Mouse (Mus musculus) testis, adult 2 months (tissue): ENCODE measurements around the gene Rbm8a. TPM values are rescaled to one million over a fixed set of nuclear protein-coding genes. Genes with fewer than 3 reads are reported as not detected.

Source experiments
- H3K27ac ChIP-seq: fragments of 200-500 bp; 2 replicates; pipeline ENCODE4 v1.5.1; 2012; ENCODE audit warnings: low read depth, low read length; ENCODE audit not compliant: control insufficient read depth, insufficient read depth
- H3K27me3 ChIP-seq: fragments of 200-500 bp; 2 replicates; pipeline ENCODE4 v1.6.1; 2012; ENCODE audit warnings: mild to moderate bottlenecking, low read length, moderate library complexity; ENCODE audit not compliant: control insufficient read depth, insufficient read depth
- H3K36me3 ChIP-seq: fragments of 200-500 bp; 2 replicates; pipeline ENCODE4 v1.6.1; 2012; ENCODE audit warnings: mild to moderate bottlenecking, low read length; ENCODE audit not compliant: control insufficient read depth, insufficient read depth
- H3K4me1 ChIP-seq: fragments of 200-500 bp; 2 replicates; pipeline ENCODE4 v1.6.1; 2012; ENCODE audit warnings: low read length; ENCODE audit not compliant: control insufficient read depth, insufficient read depth
- H3K4me3 ChIP-seq: fragments of 200-500 bp; 2 replicates; pipeline ENCODE4 v1.5.1; 2012; ENCODE audit warnings: low read depth, mild to moderate bottlenecking, low read length, moderate library complexity, mixed read lengths; ENCODE audit not compliant: control insufficient read depth
- CTCF ChIP-seq: fragments of 200-500 bp; IDR thresholded peaks from 2 replicates; pipeline ENCODE4 v1.5.1; 2012; ENCODE audit warnings: low read depth, mild to moderate bottlenecking, inconsistent platforms, low read length, moderate library complexity; ENCODE audit not compliant: control insufficient read depth, insufficient read depth, insufficient replicate concordance
- POLR2A ChIP-seq: fragments of 200-500 bp; IDR thresholded peaks from 2 replicates; pipeline ENCODE4 v1.6.1; 2012; ENCODE audit warnings: low read depth, mild to moderate bottlenecking, inconsistent platforms, low read length, moderate library complexity; ENCODE audit not compliant: control insufficient read depth
- polyA plus RNA-seq: library from polyadenylated mRNA; depleted of rRNA; stranded (reverse); fragments of >200 nt; gene quantifications from 2 replicates; pipeline ENCODE4 v1.2.3, GENCODE M21; 2012

The Rbm8a gene
- polyA plus RNA-seq, 1 experiment = 8.0 TPM

- no peaks in the 10 kb centered on the region for H3K27me3 ChIP-seq
- no peaks in the 10 kb centered on the region for H3K4me1 ChIP-seq
- no peaks in the 10 kb centered on the region for H3K36me3 ChIP-seq
- H3K4me3 ChIP-seq = no peak overlapping the region
- no peak for TF ChIP-seq POLR2A
- no peak for TF ChIP-seq CTCF
- H3K27ac ChIP-seq = no peak overlapping the region
Observed at GRCm38 (mm10) chr3:96606618-96607017, 23.1 kb upstream of the Rbm8a start.

- TF ChIP-seq CTCF = no peak
- no peak for TF ChIP-seq POLR2A
- Histone ChIP-seq H3K36me3 (no peaks in the 10 kb centered on the region; the same call in 1 of the 2 replicates), H3K4me3 (no peak overlapping the region), H3K27ac (no peak overlapping the region), H3K4me1 (no peaks in the 10 kb centered on the region), H3K27me3 (no peaks in the 10 kb centered on the region)
Observed at GRCm38 (mm10) chr3:96617941-96618340, 11.8 kb upstream of the Rbm8a start.

DNA sequence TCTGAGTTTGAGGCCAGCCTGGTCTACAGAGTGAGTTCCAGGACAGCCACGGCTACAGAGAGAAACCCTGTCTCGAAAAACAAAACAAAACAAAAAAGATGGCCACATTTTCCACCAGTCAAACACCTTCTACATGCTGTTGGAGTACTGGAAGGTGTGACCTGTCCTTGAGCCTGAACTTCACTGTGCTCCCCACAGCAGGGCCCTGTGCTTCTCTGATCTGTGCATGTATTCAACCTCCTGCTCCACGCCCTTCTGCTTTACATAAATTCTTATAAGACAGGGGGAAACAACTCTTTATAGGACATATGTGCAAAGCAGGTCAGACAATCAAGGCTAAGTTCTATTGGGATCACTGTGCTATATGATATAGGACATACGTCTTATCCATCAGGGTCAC, 6.5 kb upstream of the Rbm8a start:
- Histone ChIP-seq H3K36me3 (no peaks in the 10 kb centered on the region; the same call in 1 of the 2 replicates), H3K4me3 (no peak overlapping the region), H3K27ac (no peak overlapping the region), H3K4me1 (no peaks in the 10 kb centered on the region), H3K27me3 (no peaks in the 10 kb centered on the region)
- TF ChIP-seq POLR2A (no peak), CTCF (no peak)

DNA sequence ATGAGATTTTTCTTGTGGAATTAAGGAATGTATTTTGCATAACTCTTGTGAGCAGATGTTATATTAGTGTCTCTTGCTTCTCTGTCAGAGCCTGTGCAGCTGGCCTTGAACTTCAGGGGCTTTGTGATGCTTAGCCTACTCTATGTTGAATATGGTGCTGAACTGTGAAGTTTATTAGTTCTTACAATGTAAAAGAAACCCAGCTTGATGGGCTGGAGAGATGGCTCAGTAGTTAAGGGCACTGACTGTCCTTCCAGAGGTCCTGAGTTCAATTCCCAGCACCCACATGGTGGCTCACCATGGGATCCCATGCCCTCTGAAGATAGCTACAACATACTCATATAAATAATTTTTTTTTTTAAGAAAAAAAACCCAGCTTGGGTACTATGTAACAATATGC, 2.3 kb downstream of the Rbm8a start:
- no peaks in the 10 kb centered on the region; the same call in 1 of the 2 replicates for H3K36me3 ChIP-seq
- H3K27me3 ChIP-seq = no peaks in the 10 kb centered on the region
- no peak overlapping the region for H3K4me3 ChIP-seq
- peaks cover 10% of the 10 kb centered on the region for H3K4me1 ChIP-seq
- no peak for TF ChIP-seq POLR2A
- no peak for TF ChIP-seq CTCF
- no peak overlapping the region for H3K27ac ChIP-seq

DNA sequence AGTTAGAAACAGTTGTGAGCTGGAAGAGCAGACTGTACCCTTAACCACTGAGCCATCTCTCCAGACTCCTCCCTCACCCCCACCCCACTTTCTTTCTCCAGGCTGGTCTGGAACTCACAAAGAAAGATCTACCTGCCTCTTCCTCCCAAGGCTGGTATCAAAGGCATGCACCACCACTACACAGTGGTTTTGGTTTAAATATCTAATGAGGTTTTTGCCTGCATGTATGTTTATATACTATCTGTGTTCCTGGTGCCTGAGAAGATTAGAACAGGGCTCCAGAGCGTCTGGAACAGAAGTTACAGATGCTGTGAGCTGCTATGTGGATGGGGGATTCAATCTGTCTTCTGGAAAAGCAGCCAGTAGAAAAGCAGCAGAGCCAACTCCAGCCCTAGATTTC, 4.3 kb downstream of the Rbm8a start:
- no peaks in the 10 kb centered on the region; the same call in 1 of the 2 replicates for H3K36me3 ChIP-seq
- peaks cover 8% of the 10 kb centered on the region for H3K4me1 ChIP-seq
- no peak overlapping the region for H3K4me3 ChIP-seq
- TF ChIP-seq POLR2A (no peak), CTCF (no peak)
- H3K27ac ChIP-seq = no peak overlapping the region
- H3K27me3 ChIP-seq = no peaks in the 10 kb centered on the region

GRCm38 (mm10) chr3:96634928-96635879, 5.5 kb downstream of the Rbm8a start, which contains the start of the genes Pex11b and Gm42957:
TSS of gene Pex11b (plus strand) at chr3:96635376.
TSS of gene Gm42957 (plus strand) at chr3:96635474.
- no peaks in the 10 kb centered on the region; the same call in 1 of the 2 replicates for H3K36me3 ChIP-seq
- peak within 1 kb of the TSS; percentile 73 for H3K27ac ChIP-seq
- no peaks in the 10 kb centered on the region for H3K27me3 ChIP-seq
- TF ChIP-seq POLR2A = peak; percentile 50
- no peak for TF ChIP-seq CTCF
- H3K4me1 ChIP-seq = peaks cover 6% of the 10 kb centered on the region
- H3K4me3 ChIP-seq = peak within 1 kb of the TSS; percentile 93

DNA sequence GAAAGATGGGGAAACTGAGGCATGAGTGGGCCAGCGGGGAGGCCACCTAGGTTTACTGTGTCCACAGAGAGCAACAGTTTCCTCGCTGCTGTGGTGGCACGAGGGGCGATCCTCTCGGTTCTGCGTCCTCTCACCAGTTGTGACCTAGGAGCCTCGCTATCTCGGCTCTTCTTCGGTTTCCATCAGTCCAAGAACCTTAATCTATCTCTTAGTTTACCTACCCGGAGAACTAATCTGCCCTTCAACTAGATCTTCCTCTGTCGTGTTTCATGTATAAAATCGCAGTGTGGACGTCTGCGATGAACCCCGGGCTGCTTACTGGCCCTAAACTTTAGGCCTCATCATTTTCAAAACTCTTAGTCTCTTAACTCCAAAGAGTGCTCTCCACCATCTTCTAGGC, 6.2 kb downstream of the Rbm8a start:
- Histone ChIP-seq H3K4me3 (peak overlapping the region; percentile 93), H3K27ac (peak overlapping the region; percentile 73), H3K27me3 (no peaks in the 10 kb centered on the region), H3K4me1 (peaks cover 5% of the 10 kb centered on the region), H3K36me3 (no peaks in the 10 kb centered on the region; the same call in 1 of the 2 replicates)
- TF ChIP-seq CTCF (no peak), POLR2A (no peak)
